In genomic region chr1:178368121-178368520, GRCm38 (mm10) we compare ENCODE assay signal across 8 mouse cellular contexts. TPM values are rescaled to one million over a fixed set of nuclear protein-coding genes. Genes with fewer than 3 reads are reported as not detected.
DNase-seq lines count a peak whose midpoint lies in the region; ATAC-seq and TF ChIP-seq lines count a peak whose summit lies in the region.
"Had no signal": no experiment of that assay in that cellular context is flagged by ENCODE, and none has a peak within 500 bp of the region (broad histone marks: within the 10 kb centered on the region; RNA-seq: fewer than 3 reads in every experiment).

No protein-coding gene starts in this region.

- no peak for DNase-seq in kidney, adult 8-10 months
- DNase-seq in adrenal gland, adult 8-10 months = peak; percentile 61
- no peak for DNase-seq in liver, postnatal 0 days
- no peak for DNase-seq in urinary bladder, postnatal 14 days (ENCODE audit: low spot score)
- no peak for DNase-seq in cerebellum, adult 11-12 months

- no peaks in the 10 kb centered on the region for H3K27me3 ChIP-seq in kidney, embryonic 14.5 days (ENCODE audit: control insufficient read depth, insufficient read depth, low read length)
- no peaks in the 10 kb centered on the region for H3K27me3 ChIP-seq in forebrain, embryonic 16.5 days (replicated peaks; ENCODE audit: control insufficient read depth, insufficient read depth, low read length)
- no peaks in the 10 kb centered on the region for H3K27me3 ChIP-seq in liver, postnatal 0 days (ENCODE audit: insufficient read depth, low read length)
- H3K27me3 ChIP-seq: limb, embryonic 15.5 days had no signal

- TF ChIP-seq CTCF in liver, postnatal 0 days (IDR thresholded peaks at IDR 0.05; ENCODE audit: low read depth) = no peak

- peaks cover 10% of the 10 kb centered on the region; the same call in 1 of the 2 replicates for H3K4me1 ChIP-seq in kidney, embryonic 14.5 days (ENCODE audit: control insufficient read depth, insufficient read depth, low read length)
- H3K4me1 ChIP-seq in forebrain, embryonic 16.5 days (replicated peaks; ENCODE audit: control insufficient read depth, insufficient read depth, low read length) = peaks cover 12% of the 10 kb centered on the region
- peaks cover 15% of the 10 kb centered on the region for H3K4me1 ChIP-seq in liver, postnatal 0 days (ENCODE audit: insufficient read depth)

- ATAC-seq in kidney, embryonic 14.5 days (ENCODE audit: low FRiP score, low TSS enrichment) = no peak
- no peak for ATAC-seq in forebrain, embryonic 16.5 days
- no peak for ATAC-seq in liver, postnatal 0 days

- no peaks in the 10 kb centered on the region for H3K9me3 ChIP-seq in kidney, embryonic 14.5 days (ENCODE audit: control insufficient read depth, low read length)
- no peaks in the 10 kb centered on the region for H3K9me3 ChIP-seq in forebrain, embryonic 16.5 days (ENCODE audit: control insufficient read depth, low read length)
- no peaks in the 10 kb centered on the region for H3K9me3 ChIP-seq in liver, postnatal 0 days (ENCODE audit: low read length)
- H3K9me3 ChIP-seq: limb, embryonic 15.5 days had no signal

- no peak overlapping the region for H3K27ac ChIP-seq in kidney, embryonic 14.5 days (ENCODE audit: low read depth, low read length)
- no peak overlapping the region for H3K27ac ChIP-seq in forebrain, embryonic 16.5 days (ENCODE audit: low read length)
- peak overlapping the region; percentile 94 for H3K27ac ChIP-seq in liver, postnatal 0 days (ENCODE audit: low read depth)

- no peak overlapping the region; the same call in 1 of the 2 replicates for H3K9ac ChIP-seq in kidney, embryonic 14.5 days (ENCODE audit: low read depth, low read length)
- peak overlapping the region; percentile 58; the same call in 1 of the 2 replicates for H3K9ac ChIP-seq in forebrain, embryonic 16.5 days (replicated peaks; ENCODE audit: low read depth, low read length)
- no peak overlapping the region; the same call in 1 of the 2 replicates for H3K9ac ChIP-seq in liver, postnatal 0 days (replicated peaks)

- TF ChIP-seq EP300 in liver, postnatal 0 days (IDR thresholded peaks at IDR 0.05; ENCODE audit: low read depth) = no peak

- H3K4me3 ChIP-seq in kidney, embryonic 14.5 days (ENCODE audit: low read length) = no peak overlapping the region
- H3K4me3 ChIP-seq in forebrain, embryonic 16.5 days (replicated peaks; ENCODE audit: low read length) = no peak overlapping the region
- H3K4me3 ChIP-seq in liver, postnatal 0 days (ENCODE audit: low read depth, low read length) = no peak overlapping the region

- no peaks in the 10 kb centered on the region for H3K36me3 ChIP-seq in kidney, embryonic 14.5 days (ENCODE audit: control insufficient read depth, insufficient read depth, low read length)
- H3K36me3 ChIP-seq in forebrain, embryonic 16.5 days (ENCODE audit: control insufficient read depth, insufficient read depth) = no peaks in the 10 kb centered on the region
- H3K36me3 ChIP-seq in liver, postnatal 0 days (replicated peaks; ENCODE audit: insufficient read depth, low read length) = no peaks in the 10 kb centered on the region
- H3K36me3 ChIP-seq: limb, embryonic 15.5 days had no signal

- H3K4me2 ChIP-seq in kidney, embryonic 14.5 days (replicated peaks; ENCODE audit: low read depth, low read length) = peak overlapping the region; percentile 59
- no peak overlapping the region for H3K4me2 ChIP-seq in forebrain, embryonic 16.5 days (ENCODE audit: low read length)
- H3K4me2 ChIP-seq in liver, postnatal 0 days (ENCODE audit: low read depth, low read length) = peak overlapping the region; percentile 78; the same call in 1 of the 2 replicates

- WGBS in kidney, embryonic 14.5 days = 42% methylated on average over 6 of the region's 6 CpGs
- WGBS in forebrain, embryonic 16.5 days = 77% methylated on average over 6 of the region's 6 CpGs
- 71% methylated on average over 6 of the region's 6 CpGs for WGBS in liver, postnatal 0 days (ENCODE audit: insufficient replicate concordance)

RNA-seq across cellular contexts. Expression of gene Hnrnpu, which starts 30.5 kb away (rescaled TPM):
- polyA plus RNA-seq in kidney, embryonic 14.5 days (2014; fragmentation: Nextera tagmentation; extraction: Ambion mirVana) = 432 and 617 TPM in 2 replicates
- total RNA-seq in adrenal gland, adult 8-10 months (2022) = 100 to 1,000 TPM; 325 to 418 (median 399) TPM
- polyA plus RNA-seq in forebrain, embryonic 16.5 days (2015; fragmentation: Nextera tagmentation; extraction: Ambion mirVana) = 261 and 340 TPM in 2 replicates
- polyA plus RNA-seq in liver, postnatal 0 days (2015; fragmentation: Nextera tagmentation; extraction: Ambion mirVana) = 106 and 132 TPM in 2 replicates

RNA-seq across cellular contexts. Expression of gene Efcab2, which starts 37.8 kb away (rescaled TPM):
- 6.0 and 8.0 TPM in 2 replicates for polyA plus RNA-seq in kidney, embryonic 14.5 days (2014; fragmentation: Nextera tagmentation; extraction: Ambion mirVana)
- total RNA-seq in adrenal gland, adult 8-10 months (2022) = 1 to 10 TPM; 3.4 to 5.2 (median 4.1) TPM
- polyA plus RNA-seq in forebrain, embryonic 16.5 days (2015; fragmentation: Nextera tagmentation; extraction: Ambion mirVana) = 7.1 TPM in 2 replicates
- 2.0 and 2.3 TPM in 2 replicates for polyA plus RNA-seq in liver, postnatal 0 days (2015; fragmentation: Nextera tagmentation; extraction: Ambion mirVana)

RNA-seq across cellular contexts. Expression of gene Cox20, which starts 49.2 kb away (rescaled TPM):
- 121 and 168 TPM in 2 replicates for polyA plus RNA-seq in kidney, embryonic 14.5 days (2014; fragmentation: Nextera tagmentation; extraction: Ambion mirVana)
- 100 to 1,000 TPM in 1 of 4 experiments, 10 to 100 TPM in 3; 58.5 to 120 (median 76.1) TPM for total RNA-seq in adrenal gland, adult 8-10 months (2022)
- 129 and 141 TPM in 2 replicates for polyA plus RNA-seq in forebrain, embryonic 16.5 days (2015; fragmentation: Nextera tagmentation; extraction: Ambion mirVana)
- 98.3 and 109 TPM in 2 replicates for polyA plus RNA-seq in liver, postnatal 0 days (2015; fragmentation: Nextera tagmentation; extraction: Ambion mirVana)
